Mouse (Mus musculus): ENCODE measurements around the gene Alpk1. TPM values are rescaled to one million over a fixed set of nuclear protein-coding genes. Genes with fewer than 3 reads are reported as not detected.

The Alpk1 gene
- polyA plus RNA-seq, 1 experiment: 35.4 TPM

- peaks cover 27% of the 10 kb centered on the region for H3K4me1 ChIP-seq (ENCODE audit: control insufficient read depth, insufficient read depth, low read length)
- H3K4me3 ChIP-seq (ENCODE audit: insufficient read depth, low read length): no peak overlapping the region
- H3K27ac ChIP-seq (ENCODE audit: insufficient read depth, low read depth, low read length): no peak overlapping the region
- no peak for TF ChIP-seq CTCF (IDR thresholded peaks at IDR 0.05; ENCODE audit: low read depth, low read length)
Measured at GRCm38 (mm10) chr3:127765971-127766370, 14.4 kb downstream of the Alpk1 start.

- no peak; the same call in 1 of the 2 replicates for TF ChIP-seq CTCF (IDR thresholded peaks at IDR 0.05; ENCODE audit: low read depth, low read length)
- TF ChIP-seq POLR2A (IDR thresholded peaks at IDR 0.05; ENCODE audit: borderline replicate concordance, low read depth, low read length): no peak
- peaks cover 19% of the 10 kb centered on the region for H3K4me1 ChIP-seq (ENCODE audit: control insufficient read depth, insufficient read depth, low read length)
- H3K27ac ChIP-seq (ENCODE audit: insufficient read depth, low read depth, low read length): no peak overlapping the region
- no peak overlapping the region for H3K4me3 ChIP-seq (ENCODE audit: insufficient read depth, low read length)
Measured at GRCm38 (mm10) chr3:127764541-127764940, 15.8 kb downstream of the Alpk1 start.

GRCm38 (mm10) chr3:127763076-127763612 is 17.2 kb downstream of the Alpk1 start:
- no peak overlapping the region for H3K27ac ChIP-seq (ENCODE audit: insufficient read depth, low read depth, low read length)
- H3K4me1 ChIP-seq (ENCODE audit: control insufficient read depth, insufficient read depth, low read length): peaks cover 13% of the 10 kb centered on the region
- peak overlapping the region; percentile 26; the same call in 1 of the 2 replicates for H3K4me3 ChIP-seq (ENCODE audit: insufficient read depth, low read length)
- TF ChIP-seq POLR2A (IDR thresholded peaks at IDR 0.05; ENCODE audit: borderline replicate concordance, low read depth, low read length): no peak
- TF ChIP-seq CTCF (IDR thresholded peaks at IDR 0.05; ENCODE audit: low read depth, low read length): peak; percentile 33; the same call in 1 of the 2 replicates

GRCm38 (mm10) chr3:127762403-127762802 is 17.9 kb downstream of the Alpk1 start:
- no peak for TF ChIP-seq POLR2A (IDR thresholded peaks at IDR 0.05; ENCODE audit: borderline replicate concordance, low read depth, low read length)
- no peak for TF ChIP-seq CTCF (IDR thresholded peaks at IDR 0.05; ENCODE audit: low read depth, low read length)
- Histone ChIP-seq H3K4me1 (ENCODE audit: control insufficient read depth, insufficient read depth, low read length) (peaks cover 8% of the 10 kb centered on the region), H3K27ac (ENCODE audit: insufficient read depth, low read depth, low read length) (no peak overlapping the region), H3K4me3 (ENCODE audit: insufficient read depth, low read length) (no peak overlapping the region)

GRCm38 (mm10) chr3:127759212-127759611 is 21.1 kb downstream of the Alpk1 start:
- no peak for TF ChIP-seq CTCF (IDR thresholded peaks at IDR 0.05; ENCODE audit: low read depth, low read length)
- no peak for TF ChIP-seq POLR2A (IDR thresholded peaks at IDR 0.05; ENCODE audit: borderline replicate concordance, low read depth, low read length)
- H3K4me3 ChIP-seq (ENCODE audit: insufficient read depth, low read length): no peak overlapping the region
- H3K4me1 ChIP-seq (ENCODE audit: control insufficient read depth, insufficient read depth, low read length): peaks cover 8% of the 10 kb centered on the region
- H3K27ac ChIP-seq (ENCODE audit: insufficient read depth, low read depth, low read length): no peak overlapping the region

GRCm38 (mm10) chr3:127758806-127759205 is 21.5 kb downstream of the Alpk1 start:
- no peak overlapping the region for H3K27ac ChIP-seq (ENCODE audit: insufficient read depth, low read depth, low read length)
- peaks cover 8% of the 10 kb centered on the region for H3K4me1 ChIP-seq (ENCODE audit: control insufficient read depth, insufficient read depth, low read length)
- H3K4me3 ChIP-seq (ENCODE audit: insufficient read depth, low read length): no peak overlapping the region
- TF ChIP-seq POLR2A (IDR thresholded peaks at IDR 0.05; ENCODE audit: borderline replicate concordance, low read depth, low read length): no peak
- no peak for TF ChIP-seq CTCF (IDR thresholded peaks at IDR 0.05; ENCODE audit: low read depth, low read length)

GRCm38 (mm10) chr3:127757886-127758301 is 22.4 kb downstream of the Alpk1 start:
- TF ChIP-seq POLR2A (IDR thresholded peaks at IDR 0.05; ENCODE audit: borderline replicate concordance, low read depth, low read length): no peak
- TF ChIP-seq CTCF (IDR thresholded peaks at IDR 0.05; ENCODE audit: low read depth, low read length): no peak
- no peak overlapping the region for H3K27ac ChIP-seq (ENCODE audit: insufficient read depth, low read depth, low read length)
- peaks cover 8% of the 10 kb centered on the region for H3K4me1 ChIP-seq (ENCODE audit: control insufficient read depth, insufficient read depth, low read length)
- H3K4me3 ChIP-seq (ENCODE audit: insufficient read depth, low read length): no peak overlapping the region

- no peak overlapping the region for H3K4me3 ChIP-seq (ENCODE audit: insufficient read depth, low read length)
- TF ChIP-seq CTCF (IDR thresholded peaks at IDR 0.05; ENCODE audit: low read depth, low read length): no peak
- no peak for TF ChIP-seq POLR2A (IDR thresholded peaks at IDR 0.05; ENCODE audit: borderline replicate concordance, low read depth, low read length)
- no peak overlapping the region for H3K27ac ChIP-seq (ENCODE audit: insufficient read depth, low read depth, low read length)
- no peaks in the 10 kb centered on the region for H3K4me1 ChIP-seq (ENCODE audit: control insufficient read depth, insufficient read depth, low read length)
Measured at GRCm38 (mm10) chr3:127756458-127756857, 23.9 kb downstream of the Alpk1 start.

- H3K27ac ChIP-seq (ENCODE audit: insufficient read depth, low read depth, low read length): no peak overlapping the region
- H3K4me3 ChIP-seq (ENCODE audit: insufficient read depth, low read length): no peak overlapping the region
- no peaks in the 10 kb centered on the region for H3K4me1 ChIP-seq (ENCODE audit: control insufficient read depth, insufficient read depth, low read length)
- TF ChIP-seq POLR2A (IDR thresholded peaks at IDR 0.05; ENCODE audit: borderline replicate concordance, low read depth, low read length): no peak
- TF ChIP-seq CTCF (IDR thresholded peaks at IDR 0.05; ENCODE audit: low read depth, low read length): no peak
Measured at GRCm38 (mm10) chr3:127749981-127750562, 30.3 kb downstream of the Alpk1 start.

- TF ChIP-seq POLR2A (IDR thresholded peaks at IDR 0.05; ENCODE audit: borderline replicate concordance, low read depth, low read length) (no peak), CTCF (IDR thresholded peaks at IDR 0.05; ENCODE audit: low read depth, low read length) (no peak)
Measured at GRCm38 (mm10) chr3:127749266-127749665, 31.1 kb downstream of the Alpk1 start.

More at GRCm38 (mm10) chr3:127749266-127749665, 31.1 kb downstream of the Alpk1 start:
- H3K27ac ChIP-seq (ENCODE audit: insufficient read depth, low read depth, low read length): no peak overlapping the region
- no peak overlapping the region for H3K4me3 ChIP-seq (ENCODE audit: insufficient read depth, low read length)
- H3K4me1 ChIP-seq (ENCODE audit: control insufficient read depth, insufficient read depth, low read length): no peaks in the 10 kb centered on the region
